Mouse (Mus musculus) hindbrain, embryonic 12.5 days (tissue): ENCODE measurements around the gene Evx1. TPM values are rescaled to one million over a fixed set of nuclear protein-coding genes. Genes with fewer than 3 reads are reported as not detected.

ENCODE experiments used
- ATAC-seq: fragments of 200-750 bp; cut with Nextera tagmentation; 2 replicates; pipeline ENCODE4 v1.8.0; 2017; ENCODE audit warnings: moderate TSS enrichment; ENCODE audit not compliant: low FRiP score
- H3K27ac ChIP-seq: fragments of 300-500 bp; sonication (generic); 2 replicates; pipeline ENCODE4 v1.5.1; 2016; ENCODE audit warnings: mild to moderate bottlenecking
- H3K27me3 ChIP-seq: fragments of 300-500 bp; sonication (generic); 2 replicates; pipeline ENCODE4 v1.6.1; 2016; ENCODE audit warnings: mild to moderate bottlenecking
- H3K36me3 ChIP-seq: fragments of 300-500 bp; sonication (generic); 2 replicates; pipeline ENCODE4 v1.6.1; 2016; ENCODE audit warnings: mild to moderate bottlenecking
- H3K4me1 ChIP-seq: fragments of 300-500 bp; sonication (generic); 2 replicates; pipeline ENCODE4 v1.6.1; 2016
- H3K4me2 ChIP-seq: fragments of 300-500 bp; sonication (generic); replicated peaks from 2 replicates; pipeline ENCODE4 v1.6.1; 2016; ENCODE audit warnings: mild to moderate bottlenecking
- H3K4me3 ChIP-seq: fragments of 300-500 bp; sonication (generic); 2 replicates; pipeline ENCODE4 v1.5.1; 2016; ENCODE audit warnings: mild to moderate bottlenecking
- H3K9ac ChIP-seq: fragments of 300-500 bp; sonication (generic); 2 replicates; pipeline ENCODE4 v1.6.1; 2016; ENCODE audit warnings: mild to moderate bottlenecking, moderate library complexity
- H3K9me3 ChIP-seq: fragments of 300-500 bp; sonication (generic); replicated peaks from 2 replicates; pipeline ENCODE4 v1.6.1; 2016; ENCODE audit warnings: mild to moderate bottlenecking
- WGBS: fragments of 180-500 bp; shearing (Covaris S2); methylation state at CpG from one replicate; pipeline ENCODE4 v1.1.7; 2016; 5-methylcytosine and 5-hydroxymethylcytosine counted together
- polyA plus RNA-seq: library from polyadenylated mRNA; unstranded; fragments of >200 nt; fragmentation: Nextera tagmentation; extraction: Ambion mirVana; gene quantifications from 2 replicates; pipeline ENCODE4 v1.2.1, GENCODE M21; 2016

Evx1 gene
- polyA plus RNA-seq, 1 experiment from 2014 or later: 11.5 TPM

- H3K9ac ChIP-seq: no peak overlapping the region
- WGBS: 3% methylated on average over 22 of the region's 22 CpGs
- ATAC-seq: no peak
- no peak overlapping the region for H3K4me2 ChIP-seq
- H3K27ac ChIP-seq: no peak overlapping the region
- H3K4me1 ChIP-seq: no peaks in the 10 kb centered on the region
- H3K36me3 ChIP-seq: no peaks in the 10 kb centered on the region
- no peaks in the 10 kb centered on the region for H3K9me3 ChIP-seq
- H3K4me3 ChIP-seq: no peak overlapping the region
- peaks cover 98% of the 10 kb centered on the region for H3K27me3 ChIP-seq
These were observed 40.3 kb upstream of the Evx1 start for GRCm38 (mm10) chr6:52272766-52273655.

GRCm38 (mm10) chr6:52273656-52274280, 39.5 kb upstream of the Evx1 start:
- Histone ChIP-seq H3K4me3 (no peak overlapping the region), H3K36me3 (no peaks in the 10 kb centered on the region), H3K4me2 (no peak overlapping the region), H3K9me3 (no peaks in the 10 kb centered on the region), H3K27me3 (peaks cover 97% of the 10 kb centered on the region), H3K9ac (no peak overlapping the region), H3K4me1 (no peaks in the 10 kb centered on the region), H3K27ac (no peak overlapping the region)
- WGBS: 2% methylated on average over 22 of the region's 22 CpGs
- ATAC-seq: no peak

- H3K9ac ChIP-seq: no peak overlapping the region
- H3K4me3 ChIP-seq: no peak overlapping the region
- WGBS: 3% methylated on average over 11 of the region's 11 CpGs
- no peak overlapping the region for H3K27ac ChIP-seq
- no peaks in the 10 kb centered on the region for H3K9me3 ChIP-seq
- no peak for ATAC-seq
- peaks cover 97% of the 10 kb centered on the region for H3K27me3 ChIP-seq
- H3K4me2 ChIP-seq: no peak overlapping the region
- no peaks in the 10 kb centered on the region for H3K4me1 ChIP-seq
- H3K36me3 ChIP-seq: no peaks in the 10 kb centered on the region
These were observed 38.7 kb upstream of the Evx1 start for GRCm38 (mm10) chr6:52274576-52274975.

GRCm38 (mm10) chr6:52275563-52276280, 37.6 kb upstream of the Evx1 start:
- Histone ChIP-seq H3K4me2 (no peak overlapping the region), H3K36me3 (no peaks in the 10 kb centered on the region), H3K4me1 (no peaks in the 10 kb centered on the region), H3K9ac (no peak overlapping the region), H3K9me3 (no peaks in the 10 kb centered on the region), H3K27ac (no peak overlapping the region), H3K27me3 (peaks cover 95% of the 10 kb centered on the region), H3K4me3 (no peak overlapping the region)
- ATAC-seq: no peak
- WGBS: 6% methylated on average over 8 of the region's 8 CpGs

DNA sequence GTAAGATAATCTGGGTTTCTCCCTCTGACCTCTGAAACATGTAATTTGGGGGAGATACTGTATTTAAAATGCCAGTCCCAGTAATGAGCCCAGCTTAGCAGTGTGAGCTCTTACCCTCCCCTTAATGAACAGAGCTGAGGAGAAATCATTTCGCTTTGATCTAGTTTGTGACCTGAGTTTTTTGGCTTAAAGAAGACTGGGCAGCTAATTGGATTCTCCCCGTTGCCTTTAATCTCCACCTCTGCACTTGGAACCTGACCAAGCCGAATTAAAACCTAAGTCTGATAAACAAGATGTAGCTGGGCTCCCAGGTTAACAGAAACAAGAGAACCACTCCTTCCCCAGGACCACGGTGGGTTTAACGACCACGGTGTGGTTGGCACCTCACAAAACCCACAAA, 36.9 kb upstream of the Evx1 start:
- no peak for ATAC-seq
- Histone ChIP-seq H3K36me3 (no peaks in the 10 kb centered on the region), H3K9ac (no peak overlapping the region), H3K4me3 (no peak overlapping the region), H3K27ac (no peak overlapping the region), H3K4me2 (no peak overlapping the region), H3K4me1 (no peaks in the 10 kb centered on the region), H3K9me3 (no peaks in the 10 kb centered on the region), H3K27me3 (peaks cover 95% of the 10 kb centered on the region)
- WGBS: 4% methylated on average over 6 of the region's 6 CpGs

- ATAC-seq: no peak
- WGBS: 3% methylated on average over 5 of the region's 5 CpGs
- H3K9ac ChIP-seq: no peak overlapping the region
These were observed 36.4 kb upstream of the Evx1 start for GRCm38 (mm10) chr6:52276920-52277319.

DNA sequence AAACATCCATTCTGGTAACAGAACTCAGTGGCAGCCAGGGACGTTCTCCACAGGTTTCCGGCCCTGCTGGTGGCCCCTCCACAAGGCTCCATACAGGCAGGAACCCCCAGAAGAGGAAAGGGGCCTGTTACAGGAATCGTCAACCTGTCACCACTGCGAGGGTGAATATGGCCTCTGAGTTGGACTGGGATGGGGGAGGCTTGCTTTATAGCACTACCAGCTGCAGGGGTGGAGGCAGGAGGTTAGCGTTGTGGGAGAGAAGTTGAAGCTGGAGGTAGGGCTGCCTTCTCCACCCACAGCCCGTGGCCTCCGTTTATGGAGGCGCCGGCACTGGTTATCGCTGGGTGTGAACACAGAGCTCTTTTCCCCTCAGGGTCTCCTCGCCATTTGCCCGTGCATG, 32.2 kb upstream of the Evx1 start:
- WGBS: 72% methylated on average over 12 of the region's 12 CpGs
- Histone ChIP-seq H3K4me2 (no peak overlapping the region), H3K36me3 (no peaks in the 10 kb centered on the region), H3K4me3 (no peak overlapping the region), H3K27me3 (peaks cover 68% of the 10 kb centered on the region), H3K4me1 (no peaks in the 10 kb centered on the region), H3K9ac (no peak overlapping the region), H3K27ac (no peak overlapping the region), H3K9me3 (no peaks in the 10 kb centered on the region)
- ATAC-seq: no peak

More at GRCm38 (mm10) chr6:52276920-52277319, 36.4 kb upstream of the Evx1 start:
- peaks cover 93% of the 10 kb centered on the region for H3K27me3 ChIP-seq
- no peaks in the 10 kb centered on the region for H3K4me1 ChIP-seq
- no peaks in the 10 kb centered on the region for H3K9me3 ChIP-seq
- H3K27ac ChIP-seq: no peak overlapping the region
- no peak overlapping the region for H3K4me2 ChIP-seq
- no peaks in the 10 kb centered on the region for H3K36me3 ChIP-seq
- no peak overlapping the region for H3K4me3 ChIP-seq

DNA sequence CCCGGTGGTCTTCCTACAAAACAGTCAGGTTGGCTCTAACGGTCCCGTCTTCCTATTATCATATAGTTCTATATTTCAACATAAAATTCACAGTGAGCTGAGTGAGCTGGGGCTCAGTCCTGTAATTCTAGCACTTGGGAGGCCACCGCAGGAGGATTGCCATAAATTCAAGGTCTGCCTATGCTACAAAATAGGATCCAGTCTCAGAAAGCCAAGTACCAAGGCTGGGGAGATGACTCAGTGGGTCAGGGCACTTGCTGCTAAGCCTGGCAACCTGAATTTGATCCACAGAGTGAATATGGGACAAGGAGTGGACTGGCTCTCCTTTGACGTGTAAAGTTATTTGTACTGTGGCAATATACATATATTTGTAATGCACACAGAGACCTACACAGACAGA, 29.4 kb upstream of the Evx1 start:
- peaks cover 61% of the 10 kb centered on the region for H3K27me3 ChIP-seq

GRCm38 (mm10) chr6:52290186-52290585, 23.1 kb upstream of the Evx1 start:
- no peak overlapping the region for H3K4me3 ChIP-seq
- H3K9ac ChIP-seq: no peak overlapping the region
- peaks cover 80% of the 10 kb centered on the region for H3K27me3 ChIP-seq
- WGBS: 16% methylated on average over 12 of the region's 12 CpGs
- H3K27ac ChIP-seq: no peak overlapping the region
- H3K4me2 ChIP-seq: no peak overlapping the region
- no peaks in the 10 kb centered on the region for H3K36me3 ChIP-seq
- H3K9me3 ChIP-seq: no peaks in the 10 kb centered on the region
- no peaks in the 10 kb centered on the region for H3K4me1 ChIP-seq
- no peak for ATAC-seq

More for the DNA sequence above, 29.4 kb upstream of the Evx1 start:
- Histone ChIP-seq H3K9ac (no peak overlapping the region), H3K4me3 (no peak overlapping the region), H3K9me3 (no peaks in the 10 kb centered on the region), H3K27ac (no peak overlapping the region), H3K4me1 (no peaks in the 10 kb centered on the region), H3K36me3 (no peaks in the 10 kb centered on the region), H3K4me2 (no peak overlapping the region)
- WGBS: 87% methylated on average over 5 of the region's 5 CpGs
- ATAC-seq: no peak

DNA sequence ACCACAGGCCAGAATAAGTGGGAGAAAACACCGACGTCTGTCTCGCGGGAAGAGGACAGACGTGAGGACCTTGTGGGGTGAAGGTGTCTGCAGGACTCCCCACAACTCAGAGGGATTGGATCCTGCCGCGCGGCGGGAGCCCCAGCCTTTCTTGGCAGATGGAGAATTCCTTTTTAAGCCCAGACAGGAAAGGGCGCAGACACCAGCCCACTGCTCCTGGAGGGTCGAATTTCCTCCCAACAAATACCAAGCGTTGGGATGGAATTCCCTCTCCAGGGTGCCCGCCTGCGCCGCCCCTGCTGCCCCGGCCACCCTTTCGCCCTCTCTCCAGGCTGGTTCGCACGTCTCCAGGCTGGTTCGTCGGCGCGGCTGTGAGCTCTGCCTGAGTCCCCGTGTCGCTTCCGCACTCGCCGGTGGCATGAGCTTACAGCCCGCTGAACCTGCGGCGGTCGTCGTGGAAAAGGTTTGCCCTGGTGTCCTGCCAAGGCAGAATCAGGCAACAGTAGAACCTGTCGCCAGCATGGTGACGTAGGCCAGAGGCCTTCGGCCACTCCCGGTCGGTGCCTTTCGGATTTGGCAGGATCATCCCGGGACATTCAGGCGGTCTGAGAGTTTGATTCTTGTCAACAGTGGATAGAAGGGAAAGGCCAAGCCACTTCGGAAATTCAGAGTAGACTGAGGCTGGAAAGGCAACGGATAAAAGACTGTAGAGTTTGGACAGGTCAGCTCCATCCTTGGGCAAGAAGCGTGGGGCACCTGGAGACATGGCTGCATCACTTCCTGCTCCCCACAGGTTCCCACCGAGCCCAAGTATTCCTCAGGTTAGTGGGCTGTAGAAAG, 22.1 kb upstream of the Evx1 start:
- ATAC-seq: no peak
- Histone ChIP-seq H3K27me3 (peaks cover 89% of the 10 kb centered on the region), H3K9me3 (no peaks in the 10 kb centered on the region), H3K27ac (no peak overlapping the region), H3K4me2 (peak overlapping the region; percentile 32), H3K36me3 (no peaks in the 10 kb centered on the region), H3K4me1 (no peaks in the 10 kb centered on the region), H3K9ac (no peak overlapping the region), H3K4me3 (peak overlapping the region; percentile 15; the same call in 1 of the 2 replicates)
- 2% methylated on average over 45 of the region's 45 CpGs for WGBS

DNA sequence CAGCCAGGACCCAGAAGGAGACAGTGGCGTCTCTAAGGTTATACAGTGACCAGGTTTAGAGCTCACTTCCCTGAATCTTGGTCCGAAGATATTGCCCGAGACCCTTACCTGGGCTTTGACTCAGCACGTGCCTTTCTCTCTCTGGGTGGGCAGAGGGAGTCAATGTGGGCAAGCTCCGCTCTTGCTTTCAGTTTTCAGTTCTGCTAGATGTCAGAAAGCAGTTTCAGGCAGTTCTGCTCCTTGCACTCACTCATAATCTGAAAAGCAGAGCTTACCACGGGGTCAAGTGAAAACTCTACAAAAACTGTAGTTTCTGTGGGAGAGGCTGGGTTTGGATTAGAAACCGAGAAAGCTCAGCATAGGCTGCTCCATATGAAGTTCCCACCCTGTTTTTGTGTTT, 21.0 kb upstream of the Evx1 start:
- Histone ChIP-seq H3K4me3 (no peak overlapping the region), H3K9me3 (no peaks in the 10 kb centered on the region), H3K4me1 (no peaks in the 10 kb centered on the region), H3K27ac (no peak overlapping the region), H3K27me3 (peaks cover 92% of the 10 kb centered on the region), H3K4me2 (no peak overlapping the region), H3K36me3 (no peaks in the 10 kb centered on the region), H3K9ac (no peak overlapping the region)
- no peak for ATAC-seq
- 53% methylated on average over 7 of the region's 7 CpGs for WGBS

DNA sequence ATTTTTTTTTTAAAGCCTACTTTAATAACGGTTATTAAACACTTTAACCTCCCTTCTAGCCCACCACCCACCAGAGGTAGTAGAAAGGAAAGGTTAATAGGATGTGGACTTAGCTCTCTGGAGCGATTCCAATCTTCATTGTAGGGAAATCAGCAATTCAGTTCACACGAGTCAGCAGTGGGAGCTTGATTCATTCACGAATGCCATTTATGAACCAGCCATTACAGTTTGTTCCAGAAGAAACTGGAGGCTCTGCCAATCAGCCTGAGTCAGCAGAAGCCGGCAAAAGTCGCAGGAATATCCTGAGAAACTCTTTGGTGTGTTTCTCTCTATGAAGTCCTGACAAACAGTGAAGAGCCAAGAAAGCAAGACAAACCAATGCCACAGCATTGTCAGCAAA, 18.7 kb upstream of the Evx1 start:
- no peaks in the 10 kb centered on the region for H3K9me3 ChIP-seq
- WGBS: 75% methylated on average over 6 of the region's 6 CpGs
- no peak overlapping the region for H3K4me3 ChIP-seq
- peaks cover 92% of the 10 kb centered on the region for H3K27me3 ChIP-seq
- H3K27ac ChIP-seq: no peak overlapping the region
- H3K9ac ChIP-seq: no peak overlapping the region
- H3K4me2 ChIP-seq: no peak overlapping the region
- no peaks in the 10 kb centered on the region for H3K4me1 ChIP-seq
- no peaks in the 10 kb centered on the region for H3K36me3 ChIP-seq
- ATAC-seq: no peak
